Mouse (Mus musculus): ENCODE measurements around the gene Pim1. TPM values are rescaled to one million over a fixed set of nuclear protein-coding genes. Genes with fewer than 3 reads are reported as not detected.

Pim1 gene
- polyA plus RNA-seq, 1 experiment, result 10.5 TPM

DNA sequence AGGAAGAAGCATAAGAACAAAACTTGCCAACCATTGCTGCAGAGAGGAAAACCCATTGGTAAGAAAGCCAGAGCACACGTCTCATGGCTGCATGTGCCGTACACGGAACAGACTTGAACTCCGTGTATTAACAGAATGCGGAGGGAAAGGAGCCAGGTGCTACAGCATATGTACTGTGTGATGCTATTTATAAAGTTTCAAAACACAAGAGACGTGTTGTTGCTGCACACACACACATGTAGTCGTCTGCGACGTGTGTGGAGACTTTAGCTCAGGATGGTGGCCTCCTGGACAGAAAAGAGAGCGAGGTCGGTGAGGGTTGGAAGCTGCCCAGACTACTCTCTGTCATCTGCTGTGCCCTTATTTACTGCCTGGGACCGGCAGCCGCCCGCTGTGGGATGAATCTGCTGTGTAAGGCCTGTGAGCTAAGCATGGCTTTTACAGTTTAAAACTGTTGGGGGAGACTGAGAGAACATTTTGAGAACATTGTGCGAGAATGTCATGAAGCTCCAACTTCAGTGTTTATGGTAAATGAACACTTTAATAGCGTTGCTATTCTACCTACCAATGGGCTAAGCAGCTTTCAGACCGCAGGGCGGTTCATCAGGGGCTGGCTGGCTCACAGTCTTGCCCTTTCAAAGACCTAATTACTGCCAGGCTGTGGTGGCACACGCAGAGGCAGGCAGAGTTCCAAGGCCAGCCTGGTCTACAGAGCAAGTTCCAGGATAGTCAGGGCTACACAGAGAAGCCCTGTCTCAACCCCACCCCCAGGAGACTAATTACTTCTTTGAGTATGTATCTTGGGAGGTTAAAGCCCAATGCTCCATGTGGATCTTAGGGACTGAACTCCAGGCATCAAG, 52.5 kb downstream of the Pim1 start:
- WGBS, result 12% methylated on average over 19 of the region's 19 CpGs
- H3K27ac ChIP-seq (ENCODE audit: insufficient read depth, low read length), result 0 out of 2 replicates have a peak overlapping the region, but pooled peaks have one; percentile 3

GRCm38 (mm10) chr17:29544064-29544463, 53.5 kb downstream of the Pim1 start:
- no peak for TF ChIP-seq POLR2A (IDR thresholded peaks at IDR 0.05; ENCODE audit: borderline replicate concordance, insufficient read depth, low read length)
- no peak for TF ChIP-seq CTCF (IDR thresholded peaks at IDR 0.05; ENCODE audit: borderline replicate concordance, insufficient read depth, low read depth, low read length)
- Histone ChIP-seq H3K4me1 (ENCODE audit: control insufficient read depth, insufficient read depth, low read length) (peaks cover 16% of the 10 kb centered on the region; the same call in 1 of the 2 replicates), H3K27me3 (ENCODE audit: control insufficient read depth, insufficient read depth, low read length) (no peaks in the 10 kb centered on the region), H3K4me3 (replicated peaks; ENCODE audit: insufficient read depth, low read depth, low read length) (no peak overlapping the region), H3K27ac (ENCODE audit: insufficient read depth, low read length) (no peak overlapping the region)
- DNase-seq, result no peak
- 98% methylated on average over 2 of the region's 2 CpGs for WGBS

More for the DNA sequence above, 52.5 kb downstream of the Pim1 start:
- no peak for TF ChIP-seq CTCF (IDR thresholded peaks at IDR 0.05; ENCODE audit: borderline replicate concordance, insufficient read depth, low read depth, low read length)
- no peak for TF ChIP-seq POLR2A (IDR thresholded peaks at IDR 0.05; ENCODE audit: borderline replicate concordance, insufficient read depth, low read length)
- DNase-seq, result peak; percentile 66 to 73
- no peaks in the 10 kb centered on the region for H3K27me3 ChIP-seq (ENCODE audit: control insufficient read depth, insufficient read depth, low read length)
- H3K4me3 ChIP-seq (replicated peaks; ENCODE audit: insufficient read depth, low read depth, low read length), result no peak overlapping the region
- H3K4me1 ChIP-seq (ENCODE audit: control insufficient read depth, insufficient read depth, low read length), result peaks cover 16% of the 10 kb centered on the region; the same call in 1 of the 2 replicates

DNA sequence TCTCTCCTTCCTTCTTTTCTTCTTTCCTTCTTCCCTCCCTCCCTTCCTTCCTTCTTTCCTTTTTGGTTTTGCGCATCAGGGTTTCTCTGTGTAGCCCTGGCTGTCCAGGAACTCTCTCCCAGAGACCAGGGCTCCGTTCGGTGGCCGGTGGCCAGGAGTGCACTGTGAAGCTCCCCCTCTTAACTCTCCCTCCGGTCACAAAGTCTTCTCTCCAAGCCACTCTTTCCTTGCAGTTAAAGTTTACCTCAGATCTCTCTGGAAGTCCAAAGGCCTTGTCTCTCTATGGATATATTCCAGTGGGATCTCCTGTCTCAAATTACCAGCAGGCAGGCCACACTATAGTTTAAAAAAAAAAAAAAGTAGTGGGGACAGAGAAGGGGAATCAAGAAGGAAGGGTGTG, 54.7 kb downstream of the Pim1 start:
- no peak overlapping the region for H3K4me3 ChIP-seq (replicated peaks; ENCODE audit: insufficient read depth, low read depth, low read length)
- H3K27ac ChIP-seq (ENCODE audit: insufficient read depth, low read length), result no peak overlapping the region
- H3K27me3 ChIP-seq (ENCODE audit: control insufficient read depth, insufficient read depth, low read length), result no peaks in the 10 kb centered on the region
- no peak for DNase-seq
- TF ChIP-seq CTCF (IDR thresholded peaks at IDR 0.05; ENCODE audit: borderline replicate concordance, insufficient read depth, low read depth, low read length) (no peak), POLR2A (IDR thresholded peaks at IDR 0.05; ENCODE audit: borderline replicate concordance, insufficient read depth, low read length) (no peak)
- WGBS, result 92% methylated on average over 5 of the region's 5 CpGs
- H3K4me1 ChIP-seq (ENCODE audit: control insufficient read depth, insufficient read depth, low read length), result peaks cover 16% of the 10 kb centered on the region; the same call in 1 of the 2 replicates

Other genes starting within 250 kb of the Pim1 start
- 25.1 and 25.3 TPM in 2 replicates for gene Ppil1, start 226.6 kb upstream of the Pim1 start, polyA plus RNA-seq (2012; rRNA removed)
- gene BC004004, start 222.0 kb upstream of the Pim1 start, polyA plus RNA-seq (2012; rRNA removed), result 102 and 111 TPM in 2 replicates
- 0.75 and 1.0 TPM in 2 replicates for gene Pi16, start 173.1 kb upstream of the Pim1 start, polyA plus RNA-seq (2012; rRNA removed)
- 447 and 479 TPM in 2 replicates for gene Mtch1, start 142.8 kb upstream of the Pim1 start, polyA plus RNA-seq (2012; rRNA removed)
- 5.5 and 5.9 TPM in 2 replicates for gene Fgd2, start 129.8 kb upstream of the Pim1 start, polyA plus RNA-seq (2012; rRNA removed)
- gene Gm17657, start 58.9 kb downstream of the Pim1 start, polyA plus RNA-seq (2012; rRNA removed), result not detected in 2 replicates
- gene Tbc1d22b, start 59.0 kb downstream of the Pim1 start, polyA plus RNA-seq (2012; rRNA removed), result 37.4 and 37.7 TPM in 2 replicates
- gene Tmem217, start 61.6 kb downstream of the Pim1 start, polyA plus RNA-seq (2012; rRNA removed), result 0.76 and 1.2 TPM in 2 replicates
- 66.3 and 72.1 TPM in 2 replicates for gene Rnf8, start 124.0 kb downstream of the Pim1 start, polyA plus RNA-seq (2012; rRNA removed)
- 3.2 and 4.3 TPM in 2 replicates for gene Gm28043, start 124.1 kb downstream of the Pim1 start, polyA plus RNA-seq (2012; rRNA removed)
- gene Cmtr1, start 169.8 kb downstream of the Pim1 start, polyA plus RNA-seq (2012; rRNA removed), result 96.5 and 99.1 TPM in 2 replicates
- gene Ccdc167, start 226.3 kb downstream of the Pim1 start, polyA plus RNA-seq (2012; rRNA removed), result 25.9 and 26.2 TPM in 2 replicates

Data from cerebellum, adult 2 months (tissue).